Mouse (Mus musculus) C2C12 (cell line): ENCODE data around the gene Arfgap2.

Experiments
- CEBPB ChIP-seq: IDR thresholded peaks from one replicate; pipeline ENCODE4 v1.6.1; 2011; ENCODE audit warnings: low read depth, mild to moderate bottlenecking, control low read depth, moderate library complexity
- CTCF ChIP-seq: IDR thresholded peaks from one replicate; pipeline ENCODE4 v1.5.1; 2011; ENCODE audit not compliant: control insufficient read depth, insufficient read depth, insufficient read length
- FOSL1 ChIP-seq: IDR thresholded peaks from one replicate; pipeline ENCODE4 v1.8.0; 2011; ENCODE audit warnings: mild to moderate bottlenecking, low read length; ENCODE audit not compliant: poor library complexity, insufficient read depth, severe bottlenecking
- MYOG ChIP-seq: IDR thresholded peaks from one replicate; pipeline ENCODE4 v1.6.1; 2011; ENCODE audit not compliant: control insufficient read depth, insufficient read length; ENCODE audit errors: extremely low read depth

- no peak for TF ChIP-seq CTCF
- no peak for TF ChIP-seq CEBPB
- no peak for TF ChIP-seq FOSL1
- no peak for TF ChIP-seq MYOG
Observed at GRCm38 (mm10) chr2:91217032-91217431, 47.7 kb upstream of the Arfgap2 start.
